Mouse (Mus musculus) liver, postnatal 0 days (tissue): ENCODE data around the gene Creg2.

Source experiments
- CTCF ChIP-seq: sonication (generic); IDR thresholded peaks from 2 replicates; pipeline ENCODE4 v1.5.1; 2016; ENCODE audit warnings: antibody characterized with exemption, low read depth
- EP300 ChIP-seq: IDR thresholded peaks from 2 replicates; pipeline ENCODE4 v1.6.1; 2016; ENCODE audit warnings: antibody characterized with exemption, low read depth, mild to moderate bottlenecking

DNA sequence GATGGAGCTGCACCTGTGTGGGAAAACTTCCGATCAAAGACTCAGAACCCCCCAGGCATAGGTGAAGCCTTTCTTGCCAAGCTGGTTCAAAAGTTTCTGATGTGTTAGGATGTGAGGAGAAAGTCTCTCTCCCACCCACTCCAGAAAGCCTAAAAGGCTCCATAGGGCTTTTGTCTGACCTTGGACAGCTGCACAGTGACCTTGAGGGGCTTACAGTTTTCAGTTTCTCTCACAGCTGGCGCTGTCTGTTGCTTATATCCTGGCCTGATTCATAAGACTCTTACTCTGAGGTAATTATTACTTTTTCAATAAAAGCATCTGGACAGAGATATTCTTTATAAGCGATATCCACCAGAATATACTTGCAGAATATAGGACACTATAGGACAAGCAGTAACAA lies 38.2 kb downstream of the Creg2 start:
- TF ChIP-seq CTCF (no peak), EP300 (no peak)
